Mouse (Mus musculus): ENCODE measurements around the gene Mta3.

DNA sequence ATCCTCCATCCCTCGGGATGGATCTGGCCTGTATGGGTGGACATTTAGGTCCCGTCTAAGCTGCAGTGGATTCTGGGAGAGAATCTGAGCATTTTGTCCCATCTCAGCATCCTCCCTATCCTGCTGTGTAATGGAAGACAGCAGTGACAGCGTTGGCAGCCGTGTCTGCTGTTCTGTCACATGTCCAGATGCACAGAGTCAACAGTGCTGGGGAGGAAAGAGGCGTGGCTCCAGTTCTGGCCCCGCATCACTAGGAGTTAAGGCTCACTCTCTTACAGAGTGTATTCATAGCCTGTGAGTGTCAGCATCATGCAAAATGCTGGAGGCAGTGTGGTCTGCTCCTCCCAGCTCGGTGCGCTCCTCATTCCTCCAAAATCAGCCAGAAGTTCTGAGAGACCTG, 113.5 kb downstream of the Mta3 start:
- TF ChIP-seq EP300 (optimal IDR thresholded peaks at IDR 0.05) (no peak), CTCF (IDR thresholded peaks at IDR 0.05; ENCODE audit: low read depth) (no peak)

Measured in stomach, postnatal 0 days (tissue).